Mouse (Mus musculus) MEL (cell line): ENCODE measurements around the gene Cenpb. TPM values are rescaled to one million over a fixed set of nuclear protein-coding genes. Genes with fewer than 3 reads are reported as not detected.
A peak's percentile ranks its signal among the peaks of the same experiment; 100 is the strongest.

Experiments used
- DNase-seq: peaks from one replicate; pipeline ENCODE4 v3.0.0; 2011; ENCODE audit warnings: low read depth, low spot score
- H3K27ac ChIP-seq: 2 replicates; pipeline ENCODE4 v1.5.1; 2012; ENCODE audit warnings: low read depth, mild to moderate bottlenecking, control low read depth, low read length, moderate library complexity; ENCODE audit not compliant: control insufficient read depth
- H3K27me3 ChIP-seq, 2 experiments: fragments of 150-350 bp in 1 of 2; sonication (generic) in 1 of 2; 2 replicates each; pipeline ENCODE4 v1.6.1; 2012; ENCODE audit warnings: low read length in 2 of 2, mild to moderate bottlenecking in 2 of 2, improper control_type of control experiment in 1 of 2, moderate library complexity in 1 of 2; ENCODE audit not compliant: insufficient read depth in 2 of 2, control insufficient read depth in 1 of 2
- H3K36me3 ChIP-seq, 2 experiments: 2 replicates each; pipeline ENCODE4 v1.6.1; 2012 to 2014; ENCODE audit warnings: low read length in 2 of 2, improper control_type of control experiment in 1 of 2, inconsistent platforms in 1 of 2, mild to moderate bottlenecking in 1 of 2; ENCODE audit not compliant: insufficient read depth in 2 of 2, control insufficient read depth in 1 of 2
- H3K4me1 ChIP-seq, 2 experiments: fragments of 150-350 bp in 1 of 2; sonication (generic) in 1 of 2; 2 replicates each; pipeline ENCODE4 v1.6.1; 2012; ENCODE audit warnings: low read length in 2 of 2, improper control_type of control experiment in 1 of 2, mild to moderate bottlenecking in 1 of 2; ENCODE audit not compliant: insufficient read depth in 2 of 2, control insufficient read depth in 1 of 2
- H3K4me3 ChIP-seq, 2 experiments: fragments of 150-350 bp in 1 of 2; sonication (generic) in 1 of 2; 2 replicates each; pipeline ENCODE4 v1.5.1; 2012; ENCODE audit warnings: low read depth in 2 of 2, low read length in 2 of 2, mild to moderate bottlenecking in 2 of 2, moderate library complexity in 2 of 2, control low read depth in 1 of 2, improper control_type of control experiment in 1 of 2; ENCODE audit not compliant: control insufficient read depth in 1 of 2, insufficient read depth in 1 of 2
- H3K79me2 ChIP-seq: 2 replicates; pipeline ENCODE4 v1.6.1; 2012; ENCODE audit warnings: mild to moderate bottlenecking, low read length, moderate library complexity; ENCODE audit not compliant: control insufficient read depth, poor library complexity, insufficient read depth
- H3K9ac ChIP-seq: 2 replicates; pipeline ENCODE4 v1.6.1; 2012; ENCODE audit warnings: low read depth, mild to moderate bottlenecking, control low read depth, low read length, moderate library complexity; ENCODE audit not compliant: control insufficient read depth, poor library complexity, severe bottlenecking
- H3K9me3 ChIP-seq: fragments of 150-350 bp; sonication (generic); replicated peaks from 2 replicates; pipeline ENCODE4 v1.6.1; 2012; ENCODE audit warnings: mild to moderate bottlenecking, low read length, improper control_type of control experiment, moderate library complexity; ENCODE audit not compliant: insufficient read depth
- BHLHE40 ChIP-seq: IDR thresholded peaks from 2 replicates; pipeline ENCODE4 v1.6.1; 2012; ENCODE audit warnings: low read depth, mild to moderate bottlenecking, inconsistent platforms, low read length, improper control_type of control experiment, borderline replicate concordance
- CHD1 ChIP-seq: IDR thresholded peaks from 2 replicates; pipeline ENCODE4 v1.6.1; 2012; ENCODE audit warnings: low read depth, mild to moderate bottlenecking, inconsistent platforms, low read length, improper control_type of control experiment
- CHD2 ChIP-seq: IDR thresholded peaks from 2 replicates; pipeline ENCODE4 v1.6.1; 2011; ENCODE audit warnings: low read length, improper control_type of control experiment
- CTCF ChIP-seq, 3 experiments: IDR thresholded peaks in 2 of 3; conservative IDR thresholded peaks in 1 of 3; 2 replicates each; pipeline ENCODE4 v1.5.1; 2011 to 2012; ENCODE audit warnings: low read length in 3 of 3, low read depth in 2 of 3, mild to moderate bottlenecking in 2 of 3, improper control_type of control experiment in 1 of 3, inconsistent platforms in 1 of 3, mixed read lengths in 1 of 3, moderate library complexity in 1 of 3; ENCODE audit not compliant: control insufficient read depth in 1 of 3, insufficient read depth in 1 of 3, poor library complexity in 1 of 3, severe bottlenecking in 1 of 3
- E2F4 ChIP-seq: IDR thresholded peaks from 2 replicates; pipeline ENCODE4 v1.6.1; 2011; ENCODE audit warnings: low read depth, low read length, improper control_type of control experiment, borderline replicate concordance
- ELF1 ChIP-seq: IDR thresholded peaks from 2 replicates; pipeline ENCODE4 v1.6.1; 2014; ENCODE audit warnings: low read depth, mild to moderate bottlenecking, inconsistent platforms, low read length, improper control_type of control experiment, moderate library complexity
- EP300 ChIP-seq, 2 experiments: IDR thresholded peaks; 2 replicates each; pipeline ENCODE4 v1.6.1; 2011; ENCODE audit warnings: improper control_type of control experiment in 2 of 2, low read length in 2 of 2, low read depth in 1 of 2, mild to moderate bottlenecking in 1 of 2
- ETS1 ChIP-seq: IDR thresholded peaks from 2 replicates; pipeline ENCODE4 v1.6.1; 2012; ENCODE audit warnings: low read depth, mild to moderate bottlenecking, inconsistent platforms, low read length, improper control_type of control experiment, moderate library complexity
- GATA1 ChIP-seq: IDR thresholded peaks from 2 replicates; pipeline ENCODE4 v1.6.1; 2011; ENCODE audit warnings: low read depth, low read length, improper control_type of control experiment
- JUND ChIP-seq: IDR thresholded peaks from 2 replicates; pipeline ENCODE4 v1.6.1; 2011; ENCODE audit warnings: low read depth, mild to moderate bottlenecking, improper control_type of control experiment, low read length
- MEF2A ChIP-seq: IDR thresholded peaks from 2 replicates; pipeline ENCODE4 v1.6.1; 2014; ENCODE audit warnings: low read depth, mild to moderate bottlenecking, inconsistent platforms, low read length, improper control_type of control experiment; ENCODE audit not compliant: poor library complexity, insufficient replicate concordance, severe bottlenecking; ENCODE audit errors: extremely low read depth
- MYB ChIP-seq: IDR thresholded peaks from 2 replicates; pipeline ENCODE4 v1.6.1; 2011; ENCODE audit warnings: mild to moderate bottlenecking, low read depth, low read length, improper control_type of control experiment
- MYC ChIP-seq: IDR thresholded peaks from 2 replicates; pipeline ENCODE4 v1.6.1; 2011; ENCODE audit warnings: low read depth, mild to moderate bottlenecking, low read length, improper control_type of control experiment, moderate library complexity
- POLR2A ChIP-seq, 2 experiments: IDR thresholded peaks; 2 replicates each; pipeline ENCODE4 v1.6.1; 2011 to 2012; ENCODE audit warnings: low read length in 2 of 2, mild to moderate bottlenecking in 2 of 2, control low read depth in 1 of 2, improper control_type of control experiment in 1 of 2, low read depth in 1 of 2, moderate library complexity in 1 of 2; ENCODE audit not compliant: control insufficient read depth in 1 of 2, insufficient read depth in 1 of 2, poor library complexity in 1 of 2
- POLR2AphosphoS2 ChIP-seq: IDR thresholded peaks from 2 replicates; pipeline ENCODE4 v1.6.1; 2011; ENCODE audit warnings: low read length, improper control_type of control experiment
- POLR2AphosphoS5 ChIP-seq: IDR thresholded peaks from 2 replicates; pipeline ENCODE4 v1.6.1; 2012; ENCODE audit warnings: low read depth, borderline replicate concordance, mild to moderate bottlenecking, inconsistent platforms, low read length, moderate library complexity, mixed read lengths
- SIN3A ChIP-seq: IDR thresholded peaks from 2 replicates; pipeline ENCODE4 v1.6.1; 2012; ENCODE audit warnings: low read length, improper control_type of control experiment, inconsistent platforms
- SMC3 ChIP-seq: IDR thresholded peaks from 2 replicates; pipeline ENCODE4 v1.6.1; 2011; ENCODE audit warnings: low read depth, low read length, improper control_type of control experiment
- TAL1 ChIP-seq: IDR thresholded peaks from 2 replicates; pipeline ENCODE4 v1.6.1; 2012; ENCODE audit warnings: mild to moderate bottlenecking, inconsistent platforms, low read length, moderate library complexity, mixed read lengths
- TBP ChIP-seq: IDR thresholded peaks from 2 replicates; pipeline ENCODE4 v1.8.0; 2011; ENCODE audit warnings: low read depth, low read length, improper control_type of control experiment
- USF1 ChIP-seq: IDR thresholded peaks from 2 replicates; pipeline ENCODE4 v1.6.1; 2014; ENCODE audit warnings: low read depth, mild to moderate bottlenecking, inconsistent platforms, low read length, improper control_type of control experiment, moderate library complexity
- ZC3H11A ChIP-seq: IDR thresholded peaks from 2 replicates; pipeline ENCODE4 v1.6.1; 2012; ENCODE audit warnings: low read depth, mild to moderate bottlenecking, inconsistent platforms, low read length, improper control_type of control experiment
- ZKSCAN1 ChIP-seq: IDR thresholded peaks from 2 replicates; pipeline ENCODE4 v1.6.1; 2012; ENCODE audit warnings: low read depth, mild to moderate bottlenecking, inconsistent platforms, low read length, improper control_type of control experiment, moderate library complexity
- ZNF384 ChIP-seq: IDR thresholded peaks from 2 replicates; pipeline ENCODE4 v1.6.1; 2012; ENCODE audit warnings: low read depth, mild to moderate bottlenecking, inconsistent platforms, low read length, improper control_type of control experiment
- polyA plus RNA-seq, 2 experiments: library from polyadenylated mRNA; stranded (reverse) in 1 of 2; unstranded in 1 of 2; fragments of >175 nt in 1 of 2; fragments of >200 nt in 1 of 2; gene quantifications; 2 replicates each; pipeline versions ENCODE4 v1.2.1 to v1.2.4; 2012; ENCODE audit warnings: low replicate concordance in 2 of 2, low read depth in 1 of 2; ENCODE audit not compliant: insufficient read length in 2 of 2, insufficient read depth in 1 of 2, missing spikeins in 1 of 2
- total RNA-seq: library from RNA; depleted of rRNA; stranded (reverse); fragments of 300-350 nt; gene quantifications from 2 replicates; pipeline ENCODE4 v1.2.3, GENCODE M21; 2012

Cenpb gene
- total and polyA plus RNA-seq, 3 experiments = 24.3 to 34.9 TPM; not detected in 1

GRCm38 (mm10) chr2:131221853-131222515 is 42.1 kb upstream of the Cenpb start:
- Histone ChIP-seq H3K27me3 (no peaks in the 10 kb centered on the region), H3K27ac (no peak overlapping the region), H3K79me2 (no peaks in the 10 kb centered on the region), H3K4me3 (no peak overlapping the region), H3K36me3 (peaks cover 0 to 19% of the 10 kb centered on the region in 2 experiments; a peak in 2 of 4 replicates), H3K9ac (peak overlapping the region; percentile 26; the same call in 1 of the 2 replicates), H3K4me1 (peaks cover 9 to 34% of the 10 kb centered on the region in 2 experiments), H3K9me3 (no peaks in the 10 kb centered on the region)
- DNase-seq = peak; percentile 41
- TF ChIP-seq E2F4 = no peak
- 0 out of 2 replicates have a peak, but pooled peaks have one; percentile 9 for TF ChIP-seq ETS1
- 0 out of 2 replicates have a peak, but pooled peaks have one; percentile 11 for TF ChIP-seq GATA1
- no peak for TF ChIP-seq JUND
- no peak for TF ChIP-seq TAL1
- TF ChIP-seq TBP = no peak
- no peak for TF ChIP-seq MYC
- no peak for TF ChIP-seq POLR2AphosphoS2

DNA sequence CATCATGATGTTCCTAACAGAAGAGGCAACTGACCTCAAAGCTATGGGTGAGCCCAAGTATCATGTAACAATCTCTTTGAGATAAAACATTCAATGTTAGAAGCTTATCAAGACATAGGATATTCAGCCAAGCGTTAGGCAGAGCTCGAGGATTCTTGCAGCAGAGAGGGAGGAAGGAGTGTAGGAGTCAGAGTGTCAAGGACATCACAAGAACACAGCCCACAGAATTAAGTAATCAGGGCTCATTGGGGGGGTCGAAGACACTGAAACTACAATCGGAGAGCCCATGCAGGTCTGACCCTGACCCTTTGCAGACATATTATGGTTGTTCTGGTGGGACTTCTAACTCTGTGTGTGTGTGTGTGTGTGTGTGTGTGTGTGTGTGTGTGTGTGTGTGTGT is 40.2 kb upstream of the Cenpb start:
- Histone ChIP-seq H3K27ac (no peak overlapping the region), H3K4me1 (peaks cover 2 to 25% of the 10 kb centered on the region in 2 experiments; a peak in 3 of 4 replicates), H3K9ac (no peak overlapping the region), H3K27me3 (no peaks in the 10 kb centered on the region), H3K9me3 (no peaks in the 10 kb centered on the region), H3K36me3 (peaks cover 0 to 12% of the 10 kb centered on the region in 2 experiments; a peak in 2 of 4 replicates), H3K79me2 (no peaks in the 10 kb centered on the region), H3K4me3 (no peak overlapping the region)
- no peak for DNase-seq
- TF ChIP-seq CTCF (IDR thresholded peaks at IDR 0.05 in 2 of 3, conservative IDR thresholded peaks at IDR 0.05 in 1 of 3; ENCODE audit: control insufficient read depth in 1 of 3, insufficient read depth in 1 of 3, low read depth in 2 of 3, low read length in 3 of 3, poor library complexity in 1 of 3, severe bottlenecking in 1 of 3) = no peak
- TF ChIP-seq POLR2AphosphoS5 = no peak
- no peak for TF ChIP-seq E2F4
- TF ChIP-seq EP300 (IDR thresholded peaks at IDR 0.05; ENCODE audit: low read depth in 1 of 2, low read length in 2 of 2) = no peak
- TF ChIP-seq MYB = no peak
- TF ChIP-seq TBP = no peak
- TF ChIP-seq USF1 = no peak
- no peak for TF ChIP-seq POLR2A (IDR thresholded peaks at IDR 0.05; ENCODE audit: control insufficient read depth in 1 of 2, insufficient read depth in 1 of 2, low read depth in 1 of 2, low read length in 2 of 2, poor library complexity in 1 of 2)
- no peak for TF ChIP-seq ZKSCAN1
- no peak for TF ChIP-seq CHD1
- no peak for TF ChIP-seq ELF1
- no peak for TF ChIP-seq BHLHE40
- TF ChIP-seq CHD2 = no peak
- TF ChIP-seq ZNF384 = no peak
- no peak for TF ChIP-seq SMC3
- no peak for TF ChIP-seq MEF2A
- TF ChIP-seq TAL1 = no peak
- TF ChIP-seq ZC3H11A = no peak
- no peak for TF ChIP-seq SIN3A
